Mouse (Mus musculus): Measurements from ENCODE around the gene Sugt1. TPM values are rescaled to one million over a fixed set of nuclear protein-coding genes. Genes with fewer than 3 reads are reported as not detected.

The Sugt1 gene
- 100 to 1,000 TPM in 2 of 4 experiments, 10 to 100 TPM in 2; 89.1 to 121 (median 109) TPM for total RNA-seq (2022)

GRCm38 (mm10) chr14:79587139-79587851 is at the start of gene Sugt1:
Gene Sugt1 (plus strand): TSS chr14:79587691.
- peak; percentile 92 to 95 for DNase-seq (ENCODE audit: low spot score in 2 of 2)

DNA sequence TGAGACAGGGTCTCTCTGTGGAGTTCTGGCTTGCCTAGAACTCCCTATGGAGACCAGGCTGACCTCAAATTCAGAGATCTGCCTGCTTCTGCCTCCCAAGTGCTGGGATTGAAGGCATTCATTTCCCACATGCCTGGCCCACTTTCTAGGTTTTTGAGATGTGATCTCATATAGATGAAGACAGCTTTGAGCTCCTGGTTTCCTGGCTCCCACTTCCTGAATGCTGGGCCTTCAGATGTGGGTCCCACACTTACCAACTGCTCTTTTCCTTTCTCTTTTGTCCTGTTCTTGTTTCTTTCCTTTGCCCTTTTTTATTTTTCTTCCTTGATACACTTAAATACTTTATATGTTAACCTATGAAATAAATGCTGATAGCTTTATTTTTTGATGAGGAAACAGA is 49.6 kb upstream of the Sugt1 start:
- no peak for DNase-seq (ENCODE audit: low spot score in 2 of 2)

- no peak for DNase-seq (ENCODE audit: low spot score in 2 of 2)
These were observed 45.9 kb upstream of the Sugt1 start for GRCm38 (mm10) chr14:79541606-79542005.

DNA sequence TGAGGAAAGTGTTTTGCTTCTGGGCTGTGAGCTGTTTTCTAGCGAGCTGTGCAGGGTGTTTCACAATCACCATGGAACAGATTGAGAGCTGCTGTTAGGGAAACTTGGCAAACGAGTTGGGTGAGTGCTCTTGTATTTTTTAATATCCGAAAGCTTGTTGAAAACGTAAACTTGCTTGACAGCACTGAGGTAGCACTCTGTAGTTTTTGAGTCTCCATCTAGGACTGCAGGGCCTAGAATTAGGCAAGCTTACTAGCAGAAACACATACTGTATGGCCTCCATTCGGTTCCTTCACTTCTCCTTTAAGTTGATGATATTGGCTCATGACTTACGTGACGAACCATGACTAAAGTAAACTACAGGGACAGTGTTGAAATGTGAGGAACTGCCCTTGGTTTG is 38.1 kb upstream of the Sugt1 start:
- DNase-seq (ENCODE audit: low spot score in 2 of 2), result no peak

DNA sequence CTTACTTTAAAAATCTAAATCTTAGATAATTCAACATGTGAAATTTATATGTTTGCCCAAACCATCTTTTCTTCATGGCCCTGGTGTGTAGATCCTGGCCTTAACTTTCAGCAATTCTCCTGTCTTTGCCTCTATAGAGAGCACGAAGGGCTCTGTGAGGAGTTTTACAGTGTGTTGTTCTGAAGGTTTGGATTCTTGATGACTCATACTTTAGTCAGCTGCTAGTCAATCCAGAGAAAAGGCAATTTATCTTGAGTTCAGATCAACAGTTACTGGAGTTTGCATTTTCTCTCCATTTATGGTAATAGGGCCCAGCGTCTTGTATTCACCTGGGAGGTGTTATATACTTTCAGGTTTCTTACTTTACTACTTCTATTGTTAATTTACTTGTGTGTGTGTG is 35.6 kb upstream of the Sugt1 start:
- no peak for DNase-seq (ENCODE audit: low spot score in 2 of 2)

GRCm38 (mm10) chr14:79552854-79553253 is 34.6 kb upstream of the Sugt1 start:
- no peak for DNase-seq (ENCODE audit: low spot score in 2 of 2)

DNA sequence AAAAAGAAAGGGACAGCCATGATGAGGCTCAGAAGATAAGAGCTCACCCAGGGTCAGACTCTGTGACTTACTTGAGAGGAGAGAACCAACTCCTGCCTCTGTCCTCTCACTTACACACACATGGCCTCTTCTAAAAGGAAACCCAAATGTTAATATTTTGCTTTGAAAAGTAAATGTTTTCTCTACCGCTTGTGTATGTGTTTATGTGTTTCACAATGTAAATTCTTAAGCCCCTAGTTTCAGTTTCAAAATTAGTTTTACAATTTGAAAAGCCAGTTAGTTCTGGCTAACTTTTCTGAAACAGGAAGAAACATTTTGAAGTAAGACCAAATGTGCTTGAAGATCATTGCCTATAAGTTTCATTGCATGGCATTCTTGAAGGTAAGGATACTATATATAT is 29.7 kb upstream of the Sugt1 start:
- DNase-seq (ENCODE audit: low spot score in 2 of 2), result no peak

GRCm38 (mm10) chr14:79562745-79563144 is 24.7 kb upstream of the Sugt1 start:
- peak; percentile 14 to 24 for DNase-seq (ENCODE audit: low spot score in 2 of 2)

DNA sequence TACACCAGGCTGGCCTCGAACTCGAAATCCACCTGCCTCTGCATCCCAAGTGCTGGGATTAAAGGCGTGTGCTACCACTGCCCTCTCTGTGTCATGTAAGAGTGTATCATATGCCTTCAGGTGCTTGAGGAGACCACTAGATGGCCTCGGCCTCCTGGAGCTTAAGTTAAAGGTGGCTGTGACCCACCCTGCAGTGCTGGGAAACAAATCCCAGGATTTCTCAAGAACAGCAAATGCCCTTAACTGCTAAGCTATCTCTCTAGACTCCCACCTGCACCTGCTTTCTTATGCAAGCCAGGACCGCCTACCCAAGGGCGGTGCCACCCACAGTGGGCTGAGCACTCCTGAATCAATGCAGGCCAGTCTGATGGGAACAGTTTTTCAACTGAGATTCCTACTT is 22.7 kb upstream of the Sugt1 start:
- no peak for DNase-seq (ENCODE audit: low spot score in 2 of 2)

- no peak for DNase-seq (ENCODE audit: low spot score in 2 of 2)
These were observed 13.9 kb upstream of the Sugt1 start for GRCm38 (mm10) chr14:79573482-79574191.

DNA sequence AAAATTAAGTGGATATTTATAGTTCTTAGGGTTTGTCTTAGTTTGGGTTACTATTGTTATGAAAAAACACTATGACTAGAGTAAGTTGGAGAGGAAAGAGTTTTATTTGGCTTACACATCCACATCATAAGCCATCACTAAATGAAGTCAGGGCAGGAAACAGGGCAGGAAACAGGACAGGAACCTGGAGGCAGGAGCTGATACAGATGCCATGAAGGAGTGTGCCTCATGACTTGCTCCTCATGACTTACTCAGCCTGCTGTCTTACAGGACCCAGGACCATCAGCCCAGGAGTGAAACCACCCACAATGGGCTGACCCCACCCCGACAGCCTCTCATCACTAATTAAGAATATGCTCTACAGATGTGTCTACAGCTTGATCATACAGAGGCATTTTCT is 13.1 kb upstream of the Sugt1 start:
- no peak for DNase-seq (ENCODE audit: low spot score in 2 of 2)

DNA sequence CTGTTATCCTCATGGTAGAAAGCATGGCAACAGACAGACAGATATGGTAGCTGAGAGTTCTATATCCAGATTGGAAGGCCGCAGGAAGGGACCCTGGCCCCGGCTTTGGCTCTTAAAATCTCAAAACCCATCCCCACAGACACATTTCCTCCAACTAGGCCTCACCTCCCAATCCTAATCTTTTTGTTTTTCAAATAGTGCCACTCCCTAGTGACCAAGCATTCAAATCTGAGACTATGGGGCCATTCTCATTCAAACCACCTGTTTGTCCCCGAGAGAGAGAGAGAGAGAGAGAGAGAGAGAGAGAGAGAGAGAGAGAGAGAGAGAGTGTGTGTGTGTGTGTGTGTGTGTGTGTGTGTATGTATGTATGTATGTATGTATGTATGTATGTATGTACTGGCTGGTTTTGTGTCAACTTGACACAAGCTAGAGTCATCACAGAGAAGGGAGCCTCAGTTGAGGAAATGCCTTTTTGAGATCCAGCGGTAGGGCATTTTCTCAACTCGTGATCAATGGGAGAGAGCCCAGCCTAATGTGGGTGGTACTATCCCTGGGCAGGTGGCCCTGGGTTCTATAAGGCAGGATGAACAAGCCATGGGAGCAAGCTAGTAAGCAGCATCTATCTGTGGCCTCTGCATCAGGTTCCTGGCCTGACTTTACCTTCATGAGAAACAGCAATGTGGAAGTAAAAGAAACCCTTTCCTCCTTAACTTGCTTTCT is 3.8 kb upstream of the Sugt1 start:
- no peak for DNase-seq (ENCODE audit: low spot score in 2 of 2)

- DNase-seq (ENCODE audit: low spot score in 2 of 2), result no peak
These were observed 872 bp upstream of the Sugt1 start for GRCm38 (mm10) chr14:79586499-79587138.

GRCm38 (mm10) chr14:79587852-79588229 is 350 bp downstream of the Sugt1 start:
- DNase-seq (ENCODE audit: low spot score in 2 of 2), result no peak

DNA sequence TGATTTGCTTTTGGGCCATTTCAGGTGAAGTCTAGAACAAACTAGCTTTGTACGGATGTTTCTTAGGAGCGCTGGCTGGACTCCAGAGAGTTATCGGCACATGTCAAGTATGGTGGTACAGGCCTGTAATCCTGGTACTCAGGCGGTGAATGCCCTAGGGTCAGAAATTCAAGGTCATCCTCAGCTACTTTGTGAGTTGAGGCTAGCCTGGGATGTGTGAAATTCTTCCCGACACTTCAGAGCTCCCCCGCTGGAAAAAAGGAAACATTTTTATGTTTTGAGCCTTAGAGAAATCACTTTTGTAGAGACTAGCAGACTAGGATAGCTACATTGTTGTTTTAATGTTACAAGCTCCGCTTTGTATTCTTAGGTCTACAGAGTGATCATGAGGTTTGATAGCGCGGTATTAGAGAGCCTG is 1.1 kb downstream of the Sugt1 start:
- DNase-seq (ENCODE audit: low spot score in 2 of 2), result no peak

GRCm38 (mm10) chr14:79589401-79589800 is 1.9 kb downstream of the Sugt1 start:
- DNase-seq (ENCODE audit: low spot score in 2 of 2), result no peak

DNA sequence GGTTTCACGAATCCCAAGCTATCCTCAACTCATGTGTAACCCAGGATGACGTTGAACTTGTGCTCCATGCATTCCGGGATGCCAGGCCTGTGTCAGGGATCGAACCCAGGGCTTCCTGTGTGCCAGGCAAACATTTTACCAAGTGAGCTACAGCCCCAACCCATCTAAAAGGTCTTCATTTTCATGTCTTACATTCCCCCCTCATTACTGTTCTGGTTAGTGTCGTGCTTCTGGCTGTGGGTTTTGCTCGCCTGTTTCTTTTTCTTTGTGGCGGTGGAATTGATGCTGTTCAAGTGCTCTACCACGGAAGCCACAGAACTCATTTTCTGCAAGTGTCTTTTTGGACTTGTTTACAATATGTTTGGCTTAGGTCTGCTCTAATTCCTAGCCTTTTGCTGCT is 3.4 kb downstream of the Sugt1 start:
- no peak for DNase-seq (ENCODE audit: low spot score in 2 of 2)

GRCm38 (mm10) chr14:79591611-79592010 is 4.1 kb downstream of the Sugt1 start:
- DNase-seq (ENCODE audit: low spot score in 2 of 2), result no peak

DNA sequence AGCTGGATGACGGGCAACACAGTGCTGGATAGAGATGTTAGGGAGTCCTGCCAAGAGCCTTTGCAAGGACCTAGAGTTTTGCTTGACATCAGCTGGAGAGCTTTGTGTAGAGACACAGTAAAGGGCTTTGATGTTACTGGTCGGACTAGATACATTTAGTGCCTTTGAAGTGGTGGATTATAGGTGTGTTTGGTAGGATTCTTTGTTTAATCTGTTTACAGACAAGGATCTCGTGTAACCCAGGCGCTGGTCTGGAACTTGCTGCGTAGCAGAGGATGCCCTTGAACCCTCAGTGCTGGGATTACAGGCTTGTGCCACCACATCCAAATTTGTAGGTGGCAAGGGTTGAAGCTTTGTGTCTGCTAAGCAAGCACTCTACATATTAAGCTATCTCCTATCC is 6.6 kb downstream of the Sugt1 start:
- DNase-seq (ENCODE audit: low spot score in 2 of 2), result no peak

- no peak for DNase-seq (ENCODE audit: low spot score in 2 of 2)
These were observed 9.1 kb downstream of the Sugt1 start for GRCm38 (mm10) chr14:79596602-79597001.

- no peak for DNase-seq (ENCODE audit: low spot score in 2 of 2)
These were observed 18.4 kb downstream of the Sugt1 start for GRCm38 (mm10) chr14:79605881-79606280.

DNA sequence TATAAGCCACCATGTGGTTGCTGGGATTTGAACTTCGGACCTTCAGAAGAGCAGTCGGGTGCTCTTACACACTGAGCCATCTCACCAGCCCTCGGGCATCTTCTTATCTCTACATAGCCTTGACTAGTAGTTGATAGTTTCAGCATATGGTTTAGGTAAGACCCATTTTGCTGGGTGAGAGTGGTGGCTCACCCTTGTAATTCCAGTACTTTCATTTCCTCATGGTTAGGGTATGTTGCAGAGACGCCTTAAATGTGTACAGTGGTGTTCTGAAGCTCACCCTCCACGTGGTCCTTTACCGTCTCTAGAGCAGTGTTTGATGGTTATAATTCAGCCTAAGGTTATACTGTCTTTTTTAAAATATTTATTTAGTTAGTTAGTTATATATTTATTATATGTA is 18.9 kb downstream of the Sugt1 start:
- no peak for DNase-seq (ENCODE audit: low spot score in 2 of 2)

All from gastrocnemius, adult 8-10 months (tissue).